Mouse (Mus musculus): Measurements from ENCODE around the gene Adamts9. TPM values are rescaled to one million over a fixed set of nuclear protein-coding genes. Genes with fewer than 3 reads are reported as not detected.

The Adamts9 gene
- not detected in 2 replicates for total RNA-seq (2014; fragmentation: Nextera tagmentation)
- total RNA-seq (2017), result 0.12 and 0.27 TPM in 2 replicates
- polyA plus RNA-seq (2012), result not detected in 2 replicates

- no peaks in the 10 kb centered on the region for H3K4me1 ChIP-seq (ENCODE audit: insufficient read depth, low read depth, low read length)
- H3K4me3 ChIP-seq (ENCODE audit: low read depth, low read length), result no peak within 1 kb of the TSS
- DNase-seq (ENCODE audit: low spot score), result no peak
- ATAC-seq (ENCODE audit: extremely low read depth, insufficient number of reproducible peaks, low FRiP score, poor library complexity, severe bottlenecking), result no peak
- TF ChIP-seq GATA2 (IDR thresholded peaks at IDR 0.05; ENCODE audit: borderline replicate concordance, low read depth, low read length) (no peak), POLR2AphosphoS5 (IDR thresholded peaks at IDR 0.05; ENCODE audit: insufficient replicate concordance, low read depth, low read length) (no peak), GATA1 (IDR thresholded peaks at IDR 0.05; ENCODE audit: borderline replicate concordance, low read length) (no peak), CTCF (IDR thresholded peaks at IDR 0.05; ENCODE audit: low read depth, low read length) (no peak), TAL1 (conservative IDR thresholded peaks at IDR 0.05; ENCODE audit: low read depth, low read length) (no peak)
- no peaks in the 10 kb centered on the region for H3K36me3 ChIP-seq (replicated peaks)
- H3K9me3 ChIP-seq (replicated peaks), result peaks cover 34% of the 10 kb centered on the region
- peaks cover 6% of the 10 kb centered on the region; the same call in 1 of the 2 replicates for H3K27me3 ChIP-seq (ENCODE audit: insufficient read depth, low read length)
Observed at GRCm38 (mm10) chr6:92943057-92943781, at the start of gene Adamts9. Adamts9 (minus strand) TSS chr6:92943492.

- Histone ChIP-seq H3K27me3 (ENCODE audit: insufficient read depth, low read length) (no peaks in the 10 kb centered on the region), H3K36me3 (replicated peaks) (no peaks in the 10 kb centered on the region), H3K4me1 (ENCODE audit: insufficient read depth, low read depth, low read length) (no peaks in the 10 kb centered on the region), H3K9me3 (replicated peaks) (peaks cover 7% of the 10 kb centered on the region; the same call in 1 of the 2 replicates), H3K4me3 (ENCODE audit: low read depth, low read length) (no peak overlapping the region)
- ATAC-seq (ENCODE audit: extremely low read depth, insufficient number of reproducible peaks, low FRiP score, poor library complexity, severe bottlenecking) (no peak), DNase-seq (ENCODE audit: low spot score) (no peak)
- TF ChIP-seq POLR2AphosphoS5 (IDR thresholded peaks at IDR 0.05; ENCODE audit: insufficient replicate concordance, low read depth, low read length) (no peak), GATA1 (IDR thresholded peaks at IDR 0.05; ENCODE audit: borderline replicate concordance, low read length) (no peak), TAL1 (conservative IDR thresholded peaks at IDR 0.05; ENCODE audit: low read depth, low read length) (no peak), CTCF (IDR thresholded peaks at IDR 0.05; ENCODE audit: low read depth, low read length) (no peak), GATA2 (IDR thresholded peaks at IDR 0.05; ENCODE audit: borderline replicate concordance, low read depth, low read length) (no peak)
Observed at GRCm38 (mm10) chr6:92991616-92992015, 48.3 kb upstream of the Adamts9 start.

- Histone ChIP-seq H3K4me1 (ENCODE audit: insufficient read depth, low read depth, low read length) (no peaks in the 10 kb centered on the region), H3K36me3 (replicated peaks) (no peaks in the 10 kb centered on the region), H3K9me3 (replicated peaks) (peaks cover 5% of the 10 kb centered on the region; the same call in 1 of the 2 replicates), H3K4me3 (ENCODE audit: low read depth, low read length) (no peak overlapping the region), H3K27me3 (ENCODE audit: insufficient read depth, low read length) (no peaks in the 10 kb centered on the region)
- TF ChIP-seq TAL1 (conservative IDR thresholded peaks at IDR 0.05; ENCODE audit: low read depth, low read length) (no peak), POLR2AphosphoS5 (IDR thresholded peaks at IDR 0.05; ENCODE audit: insufficient replicate concordance, low read depth, low read length) (no peak), CTCF (IDR thresholded peaks at IDR 0.05; ENCODE audit: low read depth, low read length) (no peak), GATA1 (IDR thresholded peaks at IDR 0.05; ENCODE audit: borderline replicate concordance, low read length) (no peak), GATA2 (IDR thresholded peaks at IDR 0.05; ENCODE audit: borderline replicate concordance, low read depth, low read length) (no peak)
- DNase-seq (ENCODE audit: low spot score) (no peak), ATAC-seq (ENCODE audit: extremely low read depth, insufficient number of reproducible peaks, low FRiP score, poor library complexity, severe bottlenecking) (no peak)
Observed at GRCm38 (mm10) chr6:92988620-92988998, 45.3 kb upstream of the Adamts9 start.

GRCm38 (mm10) chr6:92987846-92988619 is 44.7 kb upstream of the Adamts9 start:
- Histone ChIP-seq H3K4me3 (ENCODE audit: low read depth, low read length) (no peak overlapping the region), H3K36me3 (replicated peaks) (no peaks in the 10 kb centered on the region), H3K9me3 (replicated peaks) (peaks cover 9% of the 10 kb centered on the region; the same call in 1 of the 2 replicates), H3K4me1 (ENCODE audit: insufficient read depth, low read depth, low read length) (no peaks in the 10 kb centered on the region), H3K27me3 (ENCODE audit: insufficient read depth, low read length) (no peaks in the 10 kb centered on the region)
- no peak for ATAC-seq (ENCODE audit: extremely low read depth, insufficient number of reproducible peaks, low FRiP score, poor library complexity, severe bottlenecking)
- DNase-seq (ENCODE audit: low spot score), result no peak
- TF ChIP-seq TAL1 (conservative IDR thresholded peaks at IDR 0.05; ENCODE audit: low read depth, low read length) (no peak), CTCF (IDR thresholded peaks at IDR 0.05; ENCODE audit: low read depth, low read length) (no peak), GATA2 (IDR thresholded peaks at IDR 0.05; ENCODE audit: borderline replicate concordance, low read depth, low read length) (no peak), POLR2AphosphoS5 (IDR thresholded peaks at IDR 0.05; ENCODE audit: insufficient replicate concordance, low read depth, low read length) (no peak), GATA1 (IDR thresholded peaks at IDR 0.05; ENCODE audit: borderline replicate concordance, low read length) (no peak)

- Histone ChIP-seq H3K4me3 (ENCODE audit: low read depth, low read length) (no peak overlapping the region), H3K36me3 (replicated peaks) (no peaks in the 10 kb centered on the region), H3K4me1 (ENCODE audit: insufficient read depth, low read depth, low read length) (no peaks in the 10 kb centered on the region), H3K9me3 (replicated peaks) (peaks cover 9% of the 10 kb centered on the region; the same call in 1 of the 2 replicates), H3K27me3 (ENCODE audit: insufficient read depth, low read length) (no peaks in the 10 kb centered on the region)
- no peak for ATAC-seq (ENCODE audit: extremely low read depth, insufficient number of reproducible peaks, low FRiP score, poor library complexity, severe bottlenecking)
- no peak for DNase-seq (ENCODE audit: low spot score)
- TF ChIP-seq CTCF (IDR thresholded peaks at IDR 0.05; ENCODE audit: low read depth, low read length) (no peak), GATA2 (IDR thresholded peaks at IDR 0.05; ENCODE audit: borderline replicate concordance, low read depth, low read length) (no peak), GATA1 (IDR thresholded peaks at IDR 0.05; ENCODE audit: borderline replicate concordance, low read length) (no peak), POLR2AphosphoS5 (IDR thresholded peaks at IDR 0.05; ENCODE audit: insufficient replicate concordance, low read depth, low read length) (no peak), TAL1 (conservative IDR thresholded peaks at IDR 0.05; ENCODE audit: low read depth, low read length) (no peak)
Observed at GRCm38 (mm10) chr6:92987366-92987765, 44.1 kb upstream of the Adamts9 start.

- ATAC-seq (ENCODE audit: extremely low read depth, insufficient number of reproducible peaks, low FRiP score, poor library complexity, severe bottlenecking), result no peak
Observed at GRCm38 (mm10) chr6:92983421-92983820, 40.1 kb upstream of the Adamts9 start.

More at GRCm38 (mm10) chr6:92983421-92983820, 40.1 kb upstream of the Adamts9 start:
- H3K36me3 ChIP-seq (replicated peaks), result no peaks in the 10 kb centered on the region
- H3K27me3 ChIP-seq (ENCODE audit: insufficient read depth, low read length), result no peaks in the 10 kb centered on the region
- peaks cover 8% of the 10 kb centered on the region; the same call in 1 of the 2 replicates for H3K9me3 ChIP-seq (replicated peaks)
- TF ChIP-seq POLR2AphosphoS5 (IDR thresholded peaks at IDR 0.05; ENCODE audit: insufficient replicate concordance, low read depth, low read length) (no peak), GATA2 (IDR thresholded peaks at IDR 0.05; ENCODE audit: borderline replicate concordance, low read depth, low read length) (no peak), TAL1 (conservative IDR thresholded peaks at IDR 0.05; ENCODE audit: low read depth, low read length) (no peak), GATA1 (IDR thresholded peaks at IDR 0.05; ENCODE audit: borderline replicate concordance, low read length) (no peak), CTCF (IDR thresholded peaks at IDR 0.05; ENCODE audit: low read depth, low read length) (no peak)
- no peak overlapping the region for H3K4me3 ChIP-seq (ENCODE audit: low read depth, low read length)
- DNase-seq (ENCODE audit: low spot score), result no peak
- no peaks in the 10 kb centered on the region for H3K4me1 ChIP-seq (ENCODE audit: insufficient read depth, low read depth, low read length)
